ENCODE assay signal across 8 mouse cellular contexts in the genomic region with DNA sequence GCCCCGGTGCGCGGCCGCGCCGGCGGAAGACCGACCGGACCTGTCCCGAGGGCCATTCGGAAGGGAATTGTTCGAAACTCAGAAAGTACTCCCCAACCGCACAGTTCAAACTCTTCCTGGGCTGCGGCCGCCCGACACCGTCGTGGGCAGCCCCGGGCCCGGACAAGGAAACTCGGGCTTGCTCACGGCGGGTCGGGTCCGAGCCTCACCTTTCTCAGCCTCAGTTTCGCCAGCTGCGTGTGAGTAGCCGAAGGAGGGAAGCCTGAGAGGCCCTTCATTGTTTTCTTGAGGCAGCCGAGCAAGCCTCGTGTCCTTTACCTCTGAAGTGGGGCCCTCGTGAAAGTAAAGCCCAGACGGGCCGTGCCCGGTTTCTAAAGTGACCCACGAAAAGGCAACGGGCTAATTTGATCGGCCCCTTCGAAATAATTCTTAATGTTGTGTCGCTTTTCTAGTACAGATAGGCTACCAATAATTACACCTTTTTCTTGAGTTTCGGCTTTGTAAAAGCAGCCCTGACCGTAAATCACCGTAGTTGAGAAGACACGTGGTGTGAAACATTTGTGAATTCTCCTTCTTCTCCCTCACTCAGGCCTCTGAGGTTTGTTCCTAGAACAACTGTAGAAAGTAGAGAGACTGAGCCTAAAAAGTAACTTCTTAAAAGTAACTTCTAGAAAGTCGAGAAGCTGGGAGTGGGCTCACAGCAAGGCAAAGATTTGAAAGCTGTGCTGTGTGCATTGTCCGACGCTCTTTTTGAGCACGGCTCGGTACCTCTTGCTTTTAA. TPM values are rescaled to one million over a fixed set of nuclear protein-coding genes. Genes with fewer than 3 reads are reported as not detected.
DNase-seq lines count a peak whose midpoint lies in the region; ATAC-seq and TF ChIP-seq lines count a peak whose summit lies in the region.

No protein-coding gene starts in this region.

- H3K27ac ChIP-seq in heart, postnatal 0 days (ENCODE audit: low read depth) = peak overlapping the region; percentile 96
- peak overlapping the region; percentile 89 for H3K27ac ChIP-seq in lung, embryonic 16.5 days (ENCODE audit: low read length)

- H3K9me3 ChIP-seq in heart, postnatal 0 days (replicated peaks; ENCODE audit: control insufficient read depth, low read length) = no peaks in the 10 kb centered on the region
- H3K9me3 ChIP-seq in lung, embryonic 16.5 days (ENCODE audit: control insufficient read depth, low read length) = no peaks in the 10 kb centered on the region

- H3K27me3 ChIP-seq in heart, postnatal 0 days (ENCODE audit: control insufficient read depth, insufficient read depth, low read length) = peaks cover 83% of the 10 kb centered on the region
- H3K27me3 ChIP-seq in lung, embryonic 16.5 days (ENCODE audit: control insufficient read depth, insufficient read depth, low read depth, low read length) = peaks cover 58% of the 10 kb centered on the region

- TF ChIP-seq CTCF in heart, postnatal 0 days (IDR thresholded peaks at IDR 0.05; ENCODE audit: low read depth) = no peak

- 7% methylated on average over 48 of the region's 48 CpGs for WGBS in heart, postnatal 0 days
- 4% methylated on average over 48 of the region's 48 CpGs for WGBS in lung, embryonic 16.5 days

- no peaks in the 10 kb centered on the region for H3K36me3 ChIP-seq in heart, postnatal 0 days (replicated peaks; ENCODE audit: control insufficient read depth, insufficient read depth, low read length)
- H3K36me3 ChIP-seq in lung, embryonic 16.5 days (ENCODE audit: control insufficient read depth, insufficient read depth, low read length) = no peaks in the 10 kb centered on the region

- TF ChIP-seq EP300 in heart, postnatal 0 days (IDR thresholded peaks at IDR 0.05; ENCODE audit: low read depth) = no peak

- DNase-seq in adrenal gland, adult 2 months = peak; percentile 48
- no peak for DNase-seq in adrenal gland, postnatal 10 days
- DNase-seq in Muller cell, postnatal 12 days (ENCODE audit: inconsistent ontology term) = peak; percentile 32
- no peak for DNase-seq in heart, postnatal 0 days (ENCODE audit: low spot score)
- DNase-seq in frontal cortex, postnatal 14 days (ENCODE audit: low spot score in 2 of 2) = no peak
- DNase-seq in layer of hippocampus, postnatal 36 days = no peak
- DNase-seq in frontal cortex, postnatal 10 days (ENCODE audit: low spot score in 2 of 2) = no peak

- ATAC-seq in heart, postnatal 0 days (ENCODE audit: insufficient read depth, low read depth) = no peak
- ATAC-seq in lung, embryonic 16.5 days (ENCODE audit: low read depth) = peak; percentile 3; the same call in 1 of the 2 replicates

- peak overlapping the region; percentile 79 for H3K4me3 ChIP-seq in heart, postnatal 0 days (ENCODE audit: low read depth, low read length)
- H3K4me3 ChIP-seq in lung, embryonic 16.5 days (ENCODE audit: low read length) = peak overlapping the region; percentile 66

- peak overlapping the region; percentile 71 for H3K4me2 ChIP-seq in heart, postnatal 0 days (ENCODE audit: low read depth, low read length)
- H3K4me2 ChIP-seq in lung, embryonic 16.5 days (ENCODE audit: low read depth, low read length) = peak overlapping the region; percentile 70

- peak overlapping the region; percentile 98 for H3K9ac ChIP-seq in heart, postnatal 0 days (replicated peaks; ENCODE audit: low read depth, low read length)
- peak overlapping the region; percentile 91 for H3K9ac ChIP-seq in lung, embryonic 16.5 days (ENCODE audit: low read length)

- H3K4me1 ChIP-seq in heart, postnatal 0 days (ENCODE audit: control insufficient read depth, insufficient read depth) = no peaks in the 10 kb centered on the region
- peaks cover 3% of the 10 kb centered on the region; the same call in 1 of the 2 replicates for H3K4me1 ChIP-seq in lung, embryonic 16.5 days (replicated peaks; ENCODE audit: control insufficient read depth, insufficient read depth, low read length)

RNA-seq across cellular contexts. Expression of a gene that starts 0.6 kb away (rescaled TPM):
- 10 to 100 TPM; 81.2 to 87.0 TPM for total RNA-seq in adrenal gland, adult 2 months (2021)
- 32.5 and 44.2 TPM in 2 replicates for polyA plus RNA-seq in adrenal gland, adult 2 months (2012; rRNA removed)
- total RNA-seq in adrenal gland, postnatal 10 days (2021) = 100 to 1,000 TPM; 185 to 186 TPM
- 687 and 726 TPM in 2 replicates for total RNA-seq in heart, postnatal 0 days (2014; rRNA removed; ENCODE audit: low replicate concordance)
- 190 and 200 TPM in 2 replicates for polyA plus RNA-seq in heart, postnatal 0 days (2015; fragmentation: Nextera tagmentation; extraction: Ambion mirVana)
- 518 and 579 TPM in 2 replicates for polyA plus RNA-seq in lung, embryonic 16.5 days (2015; fragmentation: Nextera tagmentation; extraction: Ambion mirVana)
- total RNA-seq in layer of hippocampus, postnatal 36 days (2021) = 10 to 100 TPM; 21.9 to 22.6 TPM

Comparison
In these comparisons a context has a peak if more than half of its experiments do, and no peak if none do; other contexts are left out.
1. DNase-seq: peak in adrenal gland, adult 2 months (single experiment) and Muller cell, postnatal 12 days (single experiment); none in adrenal gland, postnatal 10 days (single experiment), heart, postnatal 0 days (single experiment), frontal cortex, postnatal 14 days (0 of 2), layer of hippocampus, postnatal 36 days (0 of 2) and frontal cortex, postnatal 10 days (0 of 2).